Mouse (Mus musculus) ES-Bruce4 (cell line): ENCODE results near the gene Phactr4.

ENCODE experiments used
- CTCF ChIP-seq: IDR thresholded peaks from one replicate; pipeline ENCODE4 v1.8.1; 2011; ENCODE audit warnings: low read depth, low read length
- EP300 ChIP-seq: IDR thresholded peaks from 2 replicates; pipeline ENCODE4 v1.6.1; 2011; ENCODE audit warnings: low read depth, low read length; ENCODE audit not compliant: insufficient read depth
- POLR2A ChIP-seq: IDR thresholded peaks from one replicate; pipeline ENCODE4 v1.8.1; 2011; ENCODE audit warnings: low read length; ENCODE audit not compliant: insufficient read depth

DNA sequence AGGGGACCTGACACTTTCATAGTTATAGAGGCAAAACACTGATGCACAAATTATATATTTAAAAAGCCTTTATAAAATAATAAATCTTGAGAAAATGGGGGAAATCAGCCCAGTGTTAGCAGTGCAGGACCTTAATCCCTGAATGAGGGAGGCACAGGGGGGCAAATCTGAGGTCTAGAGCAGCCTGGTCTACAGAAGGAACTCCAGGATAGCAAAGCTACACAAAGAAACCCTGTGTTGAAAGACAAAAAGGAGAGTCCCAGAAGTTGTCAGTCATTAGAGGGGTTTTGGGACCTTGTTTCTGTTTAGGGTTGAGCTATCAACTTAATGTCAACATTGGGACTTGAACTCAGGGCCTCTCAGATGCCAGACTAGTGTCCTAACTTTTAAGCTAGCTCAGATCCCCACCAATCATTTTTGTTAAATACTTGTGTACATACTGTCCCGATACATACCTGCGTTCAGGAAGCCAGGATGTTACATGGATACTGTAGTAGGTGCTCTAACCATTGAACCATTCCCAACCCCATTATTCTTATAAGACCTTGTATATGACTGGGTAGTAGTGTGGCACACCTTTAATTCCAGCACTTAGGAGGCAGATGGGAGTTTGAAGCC lies 72.1 kb downstream of the Phactr4 start:
- no peak for TF ChIP-seq EP300
- no peak for TF ChIP-seq POLR2A
- no peak for TF ChIP-seq CTCF
